Mouse (Mus musculus): ENCODE measurements around the gene Ctdsp2. TPM values are rescaled to one million over a fixed set of nuclear protein-coding genes. Genes with fewer than 3 reads are reported as not detected.

The Ctdsp2 gene
- total and polyA plus RNA-seq, 3 experiments, result 8.9 to 21.9 (median 20.2) TPM

- H3K79me2 ChIP-seq (replicated peaks; ENCODE audit: control insufficient read depth, extremely low read depth, insufficient read depth, poor library complexity, severe bottlenecking), result no peaks in the 10 kb centered on the region
- H3K27ac ChIP-seq (ENCODE audit: insufficient read depth, low read depth), result no peak within 1 kb of the TSS
- H3K4me3 ChIP-seq (replicated peaks in 1 of 3; ENCODE audit: low read depth in 2 of 3, low read length in 2 of 3, poor library complexity in 1 of 3), result peak within 1 kb of the TSS in 2 of 3 experiments; percentile 44 to 47
- H3K9ac ChIP-seq (ENCODE audit: insufficient read depth, low read depth), result no peak within 1 kb of the TSS
- in situ Hi-C loops (cut with MboI; ENCODE audit: low pct_ligation_motif_present, low pct_unique_long_range_greater_than_20kb, low sequenced_read_pairs), result no loop called here
- TF ChIP-seq ZC3H11A (IDR thresholded peaks at IDR 0.05; ENCODE audit: low read depth, low read length) (no peak), ELF1 (IDR thresholded peaks at IDR 0.05; ENCODE audit: low read depth, low read length) (no peak), CTCF (conservative IDR thresholded peaks at IDR 0.05 in 1 of 2, IDR thresholded peaks at IDR 0.05 in 1 of 2; ENCODE audit: low read depth in 2 of 2, low read length in 2 of 2) (no peak), KAT2A (IDR thresholded peaks at IDR 0.05; ENCODE audit: insufficient replicate concordance, low read length) (no peak), ZMIZ1 (IDR thresholded peaks at IDR 0.05; ENCODE audit: low read depth, low read length) (no peak), CHD2 (IDR thresholded peaks at IDR 0.05; ENCODE audit: low read length) (no peak), RAD21 (IDR thresholded peaks at IDR 0.05; ENCODE audit: low read depth, low read length) (no peak)
- H3K4me2 ChIP-seq (ENCODE audit: insufficient read depth, low read depth, poor library complexity, severe bottlenecking), result no peak within 1 kb of the TSS
- dilution Hi-C loops (cut with MboI; ENCODE audit: extremely low pct_ligation_motif_present, extremely low pct_unique_long_range_greater_than_20kb, low sequenced_read_pairs), result no loop called here
- DNase-seq (ENCODE audit: extremely low read depth), result peak; percentile 62
- peaks cover 6 to 55% of the 10 kb centered on the region in 2 experiments for H3K4me1 ChIP-seq (ENCODE audit: control insufficient read depth in 1 of 2, insufficient read depth in 2 of 2)
- H3K36me3 ChIP-seq (replicated peaks in 1 of 2; ENCODE audit: control insufficient read depth in 1 of 2, insufficient read depth in 1 of 2, low read length in 1 of 2), result peaks cover 19 to 43% of the 10 kb centered on the region in 2 experiments
- no peaks in the 10 kb centered on the region for H3K9me3 ChIP-seq (replicated peaks; ENCODE audit: low read length)
- no peaks in the 10 kb centered on the region for H3K27me3 ChIP-seq (replicated peaks)
These were observed 22.0 kb downstream of the Ctdsp2 start, which contains the start of gene Avil for GRCm38 (mm10) chr10:127000529-127000928. Avil (plus strand) TSS chr10:127000709.

GRCm38 (mm10) chr10:127001297-127001696 lies 22.8 kb downstream of the Ctdsp2 start:
- Histone ChIP-seq H3K36me3 (replicated peaks in 1 of 2; ENCODE audit: control insufficient read depth in 1 of 2, insufficient read depth in 1 of 2, low read length in 1 of 2) (peaks cover 12 to 38% of the 10 kb centered on the region in 2 experiments), H3K27ac (ENCODE audit: insufficient read depth, low read depth) (no peak overlapping the region), H3K79me2 (replicated peaks; ENCODE audit: control insufficient read depth, extremely low read depth, insufficient read depth, poor library complexity, severe bottlenecking) (no peaks in the 10 kb centered on the region), H3K4me1 (ENCODE audit: control insufficient read depth in 1 of 2, insufficient read depth in 2 of 2) (peaks cover 6 to 55% of the 10 kb centered on the region in 2 experiments), H3K9ac (ENCODE audit: insufficient read depth, low read depth) (no peak overlapping the region), H3K9me3 (replicated peaks; ENCODE audit: low read length) (no peaks in the 10 kb centered on the region), H3K27me3 (replicated peaks) (no peaks in the 10 kb centered on the region), H3K4me2 (ENCODE audit: insufficient read depth, low read depth, poor library complexity, severe bottlenecking) (no peak overlapping the region), H3K4me3 (replicated peaks in 1 of 3; ENCODE audit: low read depth in 2 of 3, low read length in 2 of 3, poor library complexity in 1 of 3) (peak overlapping the region in 1 of 3 experiments; percentile 44)
- dilution Hi-C loops (cut with MboI; ENCODE audit: extremely low pct_ligation_motif_present, extremely low pct_unique_long_range_greater_than_20kb, low sequenced_read_pairs) (no loop called here), in situ Hi-C loops (cut with MboI; ENCODE audit: low pct_ligation_motif_present, low pct_unique_long_range_greater_than_20kb, low sequenced_read_pairs) (no loop called here)
- no peak for TF ChIP-seq MXI1 (IDR thresholded peaks at IDR 0.05; ENCODE audit: low read depth, low read length)
- TF ChIP-seq USF2 (conservative IDR thresholded peaks at IDR 0.05; ENCODE audit: low read depth, low read length), result no peak
- TF ChIP-seq MAFK (IDR thresholded peaks at IDR 0.05; ENCODE audit: insufficient replicate concordance, low read length), result no peak
- TF ChIP-seq MYC (IDR thresholded peaks at IDR 0.05; ENCODE audit: low read depth, low read length), result no peak
- no peak for TF ChIP-seq ZKSCAN1 (IDR thresholded peaks at IDR 0.05; ENCODE audit: borderline replicate concordance, low read depth, low read length)
- TF ChIP-seq JUND (conservative IDR thresholded peaks at IDR 0.05; ENCODE audit: low read depth, low read length), result no peak
- no peak for TF ChIP-seq JUN (IDR thresholded peaks at IDR 0.05; ENCODE audit: insufficient read depth, low read depth, low read length)
- DNase-seq (ENCODE audit: extremely low read depth), result no peak

- H3K9me3 ChIP-seq (replicated peaks; ENCODE audit: low read length), result no peaks in the 10 kb centered on the region
- no peak overlapping the region for H3K4me2 ChIP-seq (ENCODE audit: insufficient read depth, low read depth, poor library complexity, severe bottlenecking)
- in situ Hi-C loops (cut with MboI; ENCODE audit: low pct_ligation_motif_present, low pct_unique_long_range_greater_than_20kb, low sequenced_read_pairs) (no loop called here), dilution Hi-C loops (cut with MboI; ENCODE audit: extremely low pct_ligation_motif_present, extremely low pct_unique_long_range_greater_than_20kb, low sequenced_read_pairs) (no loop called here)
- peaks cover 6 to 55% of the 10 kb centered on the region in 2 experiments for H3K4me1 ChIP-seq (ENCODE audit: control insufficient read depth in 1 of 2, insufficient read depth in 2 of 2)
- no peaks in the 10 kb centered on the region for H3K79me2 ChIP-seq (replicated peaks; ENCODE audit: control insufficient read depth, extremely low read depth, insufficient read depth, poor library complexity, severe bottlenecking)
- H3K36me3 ChIP-seq (replicated peaks in 1 of 2; ENCODE audit: control insufficient read depth in 1 of 2, insufficient read depth in 1 of 2, low read length in 1 of 2), result peaks cover 12 to 45% of the 10 kb centered on the region in 2 experiments
- no peaks in the 10 kb centered on the region for H3K27me3 ChIP-seq (replicated peaks)
- H3K27ac ChIP-seq (ENCODE audit: insufficient read depth, low read depth), result no peak overlapping the region
- peak; percentile 33 for DNase-seq (ENCODE audit: extremely low read depth)
- TF ChIP-seq CHD1 (IDR thresholded peaks at IDR 0.05; ENCODE audit: low read depth, low read length), result no peak
- TF ChIP-seq POLR2AphosphoS2 (IDR thresholded peaks at IDR 0.05; ENCODE audit: low read depth, low read length), result no peak
- no peak for TF ChIP-seq EP300 (IDR thresholded peaks at IDR 0.05; ENCODE audit: low read length)
- no peak for TF ChIP-seq ZNF384 (IDR thresholded peaks at IDR 0.05; ENCODE audit: low read depth, low read length)
- no peak for TF ChIP-seq POLR2A (IDR thresholded peaks at IDR 0.05; ENCODE audit: low read depth, low read length)
- no peak for TF ChIP-seq USF2 (conservative IDR thresholded peaks at IDR 0.05; ENCODE audit: low read depth, low read length)
- TF ChIP-seq UBTF (IDR thresholded peaks at IDR 0.05; ENCODE audit: low read depth, low read length), result no peak
- no peak for TF ChIP-seq TCF12 (IDR thresholded peaks at IDR 0.05; ENCODE audit: low read depth, low read length)
- no peak for TF ChIP-seq IRF4 (IDR thresholded peaks at IDR 0.05; ENCODE audit: low read depth, low read length)
- no peak for TF ChIP-seq JUND (conservative IDR thresholded peaks at IDR 0.05; ENCODE audit: low read depth, low read length)
- H3K9ac ChIP-seq (ENCODE audit: insufficient read depth, low read depth), result no peak overlapping the region
- peak overlapping the region in 1 of 3 experiments; percentile 6 for H3K4me3 ChIP-seq (replicated peaks in 1 of 3; ENCODE audit: low read depth in 2 of 3, low read length in 2 of 3, poor library complexity in 1 of 3)
These were observed 23.5 kb downstream of the Ctdsp2 start for GRCm38 (mm10) chr10:127002056-127002455.
